Mouse (Mus musculus) olfactory bulb, adult 2 months (tissue): ENCODE results near the gene Dll3.

ENCODE experiments used
- CTCF ChIP-seq: fragments of 200-500 bp; IDR thresholded peaks from 2 replicates; pipeline ENCODE4 v1.5.1; 2012; ENCODE audit warnings: low read depth, mild to moderate bottlenecking, low read length, moderate library complexity; ENCODE audit not compliant: insufficient read depth
- POLR2A ChIP-seq: fragments of 200-500 bp; IDR thresholded peaks from 2 replicates; pipeline ENCODE4 v1.6.1; 2012; ENCODE audit warnings: mild to moderate bottlenecking, low read depth, low read length, moderate library complexity; ENCODE audit not compliant: insufficient read depth

DNA sequence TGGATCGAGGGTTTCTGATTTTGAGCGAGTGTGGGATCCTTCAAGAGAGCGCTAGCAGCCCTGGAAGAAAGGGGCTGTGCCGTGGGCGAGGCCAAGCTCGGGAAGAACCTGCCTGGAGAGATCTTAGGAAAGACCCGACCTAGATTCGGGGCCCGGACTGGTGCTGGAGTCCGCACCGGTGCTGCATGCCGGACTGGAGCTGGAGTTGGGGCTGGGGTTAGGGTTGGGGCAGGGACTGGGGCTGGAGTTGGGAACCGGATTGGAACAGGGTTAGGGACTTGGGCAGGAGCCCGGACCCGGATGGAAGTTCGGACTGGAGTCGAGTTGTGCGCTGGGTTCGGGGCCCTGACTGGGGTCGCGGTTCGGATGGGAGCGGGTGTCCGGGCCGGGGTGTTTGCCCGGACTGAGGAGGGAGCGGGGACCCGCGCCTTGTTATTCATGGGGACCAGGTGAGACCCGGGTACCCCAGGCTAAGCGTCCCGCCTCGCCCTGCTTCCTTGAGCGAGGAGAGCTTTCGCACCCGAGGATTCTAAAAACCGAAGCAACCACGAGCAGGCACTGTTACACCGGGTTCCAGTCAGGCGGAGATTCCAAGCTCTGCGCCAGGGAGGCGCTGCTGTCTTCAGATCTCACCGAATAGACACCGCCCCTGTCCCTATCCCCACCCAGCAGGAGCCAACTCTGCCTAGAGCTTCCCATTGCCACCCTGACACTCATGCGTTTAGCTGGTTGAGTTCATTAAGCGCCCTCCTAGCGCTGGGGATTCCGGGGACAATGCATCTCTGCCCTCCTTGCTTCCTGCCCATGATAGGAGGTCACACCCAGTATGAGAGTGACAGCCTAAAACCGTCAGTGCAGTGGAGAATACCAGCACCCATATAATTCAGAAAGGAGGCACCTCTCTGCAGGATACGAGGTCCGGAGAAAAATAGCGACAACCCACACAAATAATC lies 11.1 kb downstream of the Dll3 start, which contains the start of gene Selenov:
- TF ChIP-seq CTCF: no peak
- no peak for TF ChIP-seq POLR2A
